Mouse (Mus musculus) frontal cortex, postnatal 36 days (tissue): ENCODE measurements at regions not wholly inside any gene's neighbourhood (a gene's known extent, or its start where the extent isn't known, plus 50 kb on each side); places are given as distances from the start of the nearest gene placed in this dataset.

Experiments used
- DNase-seq, 2 experiments: peaks; one replicate each; pipeline ENCODE4 v3.0.0; 2022; ENCODE audit warnings: low spot score in 2 of 2

- no peak for DNase-seq
Observed at GRCm38 (mm10) chr11:24688160-24688782, 610.4 kb downstream of the Bcl11a start.

GRCm38 (mm10) chr11:24689807-24690333 is 612.0 kb downstream of the Bcl11a start:
- DNase-seq = no peak

GRCm38 (mm10) chr11:24693926-24694325 is 616.1 kb downstream of the Bcl11a start:
- no peak for DNase-seq

GRCm38 (mm10) chr11:24695010-24695720 is 617.3 kb downstream of the Bcl11a start:
- no peak for DNase-seq

GRCm38 (mm10) chr11:24696561-24696960 is 618.7 kb downstream of the Bcl11a start:
- no peak for DNase-seq

- no peak for DNase-seq
Observed at GRCm38 (mm10) chr11:24708790-24709189, 630.9 kb downstream of the Bcl11a start.

- peak; percentile 28 to 33 for DNase-seq
Observed at GRCm38 (mm10) chr11:24716539-24717287, 638.9 kb downstream of the Bcl11a start.

- no peak for DNase-seq
Observed at GRCm38 (mm10) chr11:24724259-24724937, 646.5 kb downstream of the Bcl11a start.

GRCm38 (mm10) chr11:24726331-24726730 is 648.5 kb downstream of the Bcl11a start:
- DNase-seq = no peak

GRCm38 (mm10) chr11:24727404-24727803 is 649.5 kb downstream of the Bcl11a start:
- no peak for DNase-seq

- no peak for DNase-seq
Observed at GRCm38 (mm10) chr11:24731431-24731830, 653.6 kb downstream of the Bcl11a start.

- no peak for DNase-seq
Observed at GRCm38 (mm10) chr11:24739710-24740255, 661.9 kb downstream of the Bcl11a start.

- no peak for DNase-seq
Observed at GRCm38 (mm10) chr11:24740466-24740865, 662.6 kb downstream of the Bcl11a start.

GRCm38 (mm10) chr11:24742561-24742960 is 664.7 kb downstream of the Bcl11a start:
- DNase-seq = peak; percentile 61 to 70

GRCm38 (mm10) chr11:24743439-24743838 is 665.6 kb downstream of the Bcl11a start:
- DNase-seq = no peak

- DNase-seq = no peak
Observed at GRCm38 (mm10) chr11:24745841-24746240, 668.0 kb downstream of the Bcl11a start.

GRCm38 (mm10) chr11:24750144-24750779 is 672.4 kb downstream of the Bcl11a start:
- DNase-seq = no peak

GRCm38 (mm10) chr11:24758130-24758529 is 680.3 kb downstream of the Bcl11a start:
- DNase-seq = peak; percentile 16 to 70

GRCm38 (mm10) chr11:24783470-24783869 is 705.6 kb downstream of the Bcl11a start:
- DNase-seq = no peak

- DNase-seq = no peak
Observed at GRCm38 (mm10) chr11:24789120-24789519, 711.3 kb downstream of the Bcl11a start.
